Mouse (Mus musculus) left cerebral cortex, postnatal 36 days (tissue): ENCODE measurements around the gene Acer3. TPM values are rescaled to one million over a fixed set of nuclear protein-coding genes. Genes with fewer than 3 reads are reported as not detected.
"Not testable (repeated sequence)": the region's sequence is repeated elsewhere in the genome, so short reads cannot be mapped to it uniquely, and the experiment has no call there.

Source experiments
- DNase-seq, 2 experiments: peaks; one replicate each; pipeline ENCODE4 v3.0.0; 2021 to 2022; ENCODE audit warnings: low spot score in 2 of 2, mixed read lengths in 1 of 2
- intact Hi-C: fragments of 180-260 bp; cut with DNase I; formaldehyde crosslinking; loops from one replicate; pipeline ENCODE4 v1.15.1; 2025
- total RNA-seq, 2 experiments: library from RNA; stranded (reverse); gene quantifications; 2 replicates each; pipeline ENCODE4 v1.2.3; 2021

Acer3 gene
- total RNA-seq, 2 experiments from 2014 or later = 21.3 to 21.8 TPM

GRCm38 (mm10) chr7:98193515-98194025, 127.4 kb downstream of the Acer3 start:
- intact Hi-C loops = loop anchor here (5.0 kb wide), 1 partner anchor 36 kb away; no protein-coding TSS in a partner anchor
- DNase-seq = peak; percentile 23 to 32

GRCm38 (mm10) chr7:98191571-98192250, 129.3 kb downstream of the Acer3 start:
- DNase-seq = no peak
- intact Hi-C loops = loop anchor here (5.0 kb wide), 1 partner anchor 34 kb away; no protein-coding TSS in a partner anchor

- intact Hi-C loops = loop anchor here (5.0 kb wide), 1 partner anchor 33 kb away; no protein-coding TSS in a partner anchor
- DNase-seq = no peak
Measured at GRCm38 (mm10) chr7:98190578-98190977, 130.4 kb downstream of the Acer3 start.

GRCm38 (mm10) chr7:98189745-98190144, 131.3 kb downstream of the Acer3 start:
- intact Hi-C loops = loop anchor here (5.0 kb wide), 1 partner anchor 32 kb away; no protein-coding TSS in a partner anchor

GRCm38 (mm10) chr7:98188680-98189079, 132.3 kb downstream of the Acer3 start:
- intact Hi-C loops = no loop called here
- DNase-seq = no peak

More at GRCm38 (mm10) chr7:98189745-98190144, 131.3 kb downstream of the Acer3 start:
- DNase-seq = no peak

- intact Hi-C loops = no loop called here
- no peak for DNase-seq
Measured at GRCm38 (mm10) chr7:98188238-98188637, 132.8 kb downstream of the Acer3 start.

GRCm38 (mm10) chr7:98187332-98187731, 133.7 kb downstream of the Acer3 start:
- DNase-seq, intact Hi-C loops: not testable (repeated sequence)

- no peak for DNase-seq
Measured at GRCm38 (mm10) chr7:98186637-98187036, 134.4 kb downstream of the Acer3 start.

GRCm38 (mm10) chr7:98185326-98185725, 135.7 kb downstream of the Acer3 start:
- intact Hi-C loops = no loop called here
- no peak for DNase-seq

More at GRCm38 (mm10) chr7:98186637-98187036, 134.4 kb downstream of the Acer3 start:
- intact Hi-C loops = no loop called here

GRCm38 (mm10) chr7:98178560-98179231, 142.3 kb downstream of the Acer3 start:
- DNase-seq = no peak
- intact Hi-C loops = no loop called here

GRCm38 (mm10) chr7:98177929-98178559, 143.0 kb downstream of the Acer3 start, which contains the start of gene Capn5:
TSS of gene Capn5 (minus strand) at chr7:98178274.
- peak; percentile 49 to 67 for DNase-seq
- intact Hi-C loops = no loop called here

- intact Hi-C loops = no loop called here
- no peak for DNase-seq
Measured at GRCm38 (mm10) chr7:98177566-98177928, 143.5 kb downstream of the Acer3 start.

GRCm38 (mm10) chr7:98177071-98177485, 143.9 kb downstream of the Acer3 start:
- DNase-seq = no peak
- intact Hi-C loops = no loop called here

GRCm38 (mm10) chr7:98176322-98177070, 144.5 kb downstream of the Acer3 start:
- intact Hi-C loops = no loop called here
- no peak for DNase-seq

- intact Hi-C loops = no loop called here
- DNase-seq = no peak
Measured at GRCm38 (mm10) chr7:98174883-98175755, 145.9 kb downstream of the Acer3 start.

- intact Hi-C loops = no loop called here
- DNase-seq = no peak
Measured at GRCm38 (mm10) chr7:98173408-98173807, 147.6 kb downstream of the Acer3 start.

- intact Hi-C loops = no loop called here
- no peak for DNase-seq
Measured at GRCm38 (mm10) chr7:98172661-98173060, 148.3 kb downstream of the Acer3 start.
